Mouse (Mus musculus) bone marrow macrophage, adult 2 months (primary cell): ENCODE data around the gene Rpl32.

Source experiments
- CTCF ChIP-seq: IDR thresholded peaks from 2 replicates; pipeline ENCODE4 v1.5.1; 2012; ENCODE audit warnings: low read depth, mild to moderate bottlenecking, low read length, moderate library complexity
- POLR2A ChIP-seq: IDR thresholded peaks from 2 replicates; pipeline ENCODE4 v1.6.1; 2012; ENCODE audit warnings: mild to moderate bottlenecking, low read depth, low read length, borderline replicate concordance

- no peak for TF ChIP-seq CTCF
- no peak for TF ChIP-seq POLR2A
Measured at GRCm38 (mm10) chr6:115770852-115771251, 37.7 kb downstream of the Rpl32 start.
